Mouse (Mus musculus) megakaryocyte progenitor cell, adult 5-6 weeks (primary cell): ENCODE measurements around the gene Dok4. TPM values are rescaled to one million over a fixed set of nuclear protein-coding genes. Genes with fewer than 3 reads are reported as not detected.
A peak's percentile ranks its signal among the peaks of the same experiment; 100 is the strongest.
"Not testable (repeated sequence)": the region's sequence is repeated elsewhere in the genome, so short reads cannot be mapped to it uniquely, and the experiment has no call there.

Experiments used
- ATAC-seq: replicated peaks from 2 replicates; pipeline ENCODE4 v1.8.0; 2016; ENCODE audit warnings: mild to moderate bottlenecking, moderate TSS enrichment, inconsistent platforms; ENCODE audit not compliant: poor library complexity
- total RNA-seq, 2 experiments: library from RNA; stranded (forward) in 1 of 2; stranded (reverse) in 1 of 2; fragments of 157-497, 149-512 nt in 1 of 2; fragments of 200-1000 nt in 1 of 2; gene quantifications; 2 replicates each; pipeline versions ENCODE4 v1.2.3 to v1.2.4; 2015 to 2017

The Dok4 gene
- total RNA-seq, 2 experiments from 2014 or later = 0.37 TPM; not detected in 1

- not testable (repeated sequence) for ATAC-seq
Observed at GRCm38 (mm10) chr8:94854761-94855160, 21.4 kb downstream of the Dok4 start.

- ATAC-seq = no peak
Observed at GRCm38 (mm10) chr8:94850049-94850448, 26.1 kb downstream of the Dok4 start.

GRCm38 (mm10) chr8:94841183-94841582 lies 34.9 kb downstream of the Dok4 start:
- no peak for ATAC-seq

- peak; percentile 73 for ATAC-seq
Observed at GRCm38 (mm10) chr8:94838600-94838999, 37.5 kb downstream of the Dok4 start.

GRCm38 (mm10) chr8:94837662-94838574 lies 38.2 kb downstream of the Dok4 start, which contains the start of the genes Coq9 and Ciapin1:
TSS of gene Coq9 (plus strand) at chr8:94838321.
TSS of gene Ciapin1 (minus strand) at chr8:94838358.
- peak; percentile 93 for ATAC-seq

- ATAC-seq = no peak
Observed at GRCm38 (mm10) chr8:94836456-94837240, 39.5 kb downstream of the Dok4 start.

- not testable (repeated sequence) for ATAC-seq
Observed at GRCm38 (mm10) chr8:94835751-94836150, 40.4 kb downstream of the Dok4 start.

- not testable (repeated sequence) for ATAC-seq
Observed at GRCm38 (mm10) chr8:94833901-94834405, 42.2 kb downstream of the Dok4 start.

- no peak for ATAC-seq
Observed at GRCm38 (mm10) chr8:94828284-94828683, 47.8 kb downstream of the Dok4 start.

GRCm38 (mm10) chr8:94826210-94826609 lies 49.9 kb downstream of the Dok4 start:
- ATAC-seq = no peak

- no peak for ATAC-seq
Observed at GRCm38 (mm10) chr8:94825170-94825569, 51.0 kb downstream of the Dok4 start.

- peak; percentile 97 for ATAC-seq
Observed at GRCm38 (mm10) chr8:94822637-94823560, 53.2 kb downstream of the Dok4 start.

GRCm38 (mm10) chr8:94821381-94821780 lies 54.7 kb downstream of the Dok4 start:
- ATAC-seq = no peak

- no peak for ATAC-seq
Observed at GRCm38 (mm10) chr8:94820553-94820952, 55.6 kb downstream of the Dok4 start.

GRCm38 (mm10) chr8:94819671-94820179 lies 56.4 kb downstream of the Dok4 start:
- ATAC-seq = no peak

GRCm38 (mm10) chr8:94817933-94818332 lies 58.2 kb downstream of the Dok4 start:
- no peak for ATAC-seq

GRCm38 (mm10) chr8:94814556-94814955 lies 61.6 kb downstream of the Dok4 start:
- peak; percentile 43 for ATAC-seq
